Mouse (Mus musculus) yolk sac, embryonic 10.5 days (tissue): ENCODE measurements at regions not wholly inside any gene's neighbourhood (a gene's known extent, or its start where the extent isn't known, plus 50 kb on each side); places are given as distances from the start of the nearest gene placed in this dataset.
"Not testable (repeated sequence)": the region's sequence is repeated elsewhere in the genome, so short reads cannot be mapped to it uniquely, and the experiment has no call there.

Experiments
- DNase-seq: peaks from one replicate; pipeline ENCODE4 v3.0.0-alpha.2; 2017; ENCODE audit warnings: low spot score

DNA sequence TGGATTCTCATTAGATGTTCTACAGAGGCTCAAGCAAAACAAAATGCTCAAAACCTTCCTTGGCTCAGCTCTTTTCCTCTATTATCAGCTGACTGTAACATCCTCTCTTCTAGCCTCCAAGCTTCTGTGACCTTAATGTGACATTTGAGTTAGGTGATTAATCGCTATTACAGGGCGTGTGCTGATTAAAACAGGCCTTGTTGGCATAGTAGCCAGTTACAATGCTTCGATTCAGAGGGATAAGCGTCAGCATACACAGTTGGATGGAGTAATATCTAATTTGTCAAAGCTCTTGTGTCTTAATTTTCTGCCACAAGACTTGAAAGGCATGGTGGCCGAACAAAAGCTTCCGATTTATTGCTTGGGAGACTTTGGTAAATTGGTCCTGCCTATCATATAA is 378.2 kb downstream of the Fbxo8 start:
- no peak for DNase-seq

GRCm38 (mm10) chr8:56932421-56932820 is 381.5 kb downstream of the Fbxo8 start:
- DNase-seq = peak; percentile 35

DNA sequence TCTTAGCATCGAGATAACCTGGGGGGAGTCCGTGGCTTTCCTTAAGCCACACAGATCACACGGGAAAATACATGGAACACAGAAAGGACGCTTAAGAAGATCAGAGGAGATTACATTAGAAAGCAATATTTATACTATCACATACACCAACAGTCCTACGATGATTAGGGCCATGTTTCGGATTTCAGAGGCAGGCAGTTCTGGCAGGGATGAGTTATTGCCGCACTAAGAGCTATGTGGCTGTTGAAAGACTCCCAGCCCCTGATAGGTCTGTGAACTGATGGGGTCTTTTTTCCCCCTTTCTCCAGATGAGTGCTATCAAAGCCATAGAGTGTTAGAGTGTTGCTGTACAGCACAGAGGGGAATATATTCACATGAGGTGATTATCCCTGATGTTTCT is 358.6 kb upstream of the Hand2 start:
- peak; percentile 34 for DNase-seq

DNA sequence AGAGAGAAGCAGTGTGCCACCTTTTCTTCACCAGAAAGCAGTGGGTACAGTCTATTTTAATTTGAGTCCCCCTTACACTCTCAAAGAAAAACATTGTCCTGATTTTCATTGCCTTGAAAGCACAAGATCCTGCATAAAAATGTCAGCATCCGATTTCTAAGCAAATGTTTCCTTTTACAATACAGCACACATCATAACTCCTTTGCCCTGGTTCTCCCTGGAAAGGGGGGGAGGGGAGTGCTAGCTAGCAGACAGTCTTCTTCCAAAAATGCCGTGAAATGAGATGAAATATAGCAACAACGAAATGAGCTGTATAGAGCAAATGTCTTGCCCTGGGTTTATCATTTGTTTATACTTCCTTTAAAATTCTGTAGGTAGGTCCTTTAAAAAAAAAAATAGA is 350.5 kb upstream of the Hand2 start:
- DNase-seq = no peak

DNA sequence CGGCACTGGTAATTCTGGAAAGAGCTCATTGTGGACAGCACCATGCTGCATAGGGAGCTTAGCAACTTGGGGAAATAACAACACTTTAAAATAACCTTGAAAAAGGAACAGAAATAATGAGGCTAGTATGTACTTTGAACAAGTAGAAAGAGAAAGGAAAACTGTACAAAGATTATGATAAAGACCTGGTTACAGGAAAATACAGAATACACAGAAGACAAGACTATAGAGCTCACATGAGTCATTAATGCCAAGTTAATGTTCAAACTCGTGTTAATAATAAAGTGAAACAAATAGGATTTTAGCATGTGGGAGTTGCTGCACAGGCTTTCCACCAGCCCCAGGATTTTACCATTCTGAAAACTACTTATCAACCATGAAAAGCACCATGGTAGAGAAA is 341.8 kb upstream of the Hand2 start:
- DNase-seq = no peak

- DNase-seq = no peak
These were observed 341.4 kb upstream of the Hand2 start for GRCm38 (mm10) chr8:56979416-56979815.

DNA sequence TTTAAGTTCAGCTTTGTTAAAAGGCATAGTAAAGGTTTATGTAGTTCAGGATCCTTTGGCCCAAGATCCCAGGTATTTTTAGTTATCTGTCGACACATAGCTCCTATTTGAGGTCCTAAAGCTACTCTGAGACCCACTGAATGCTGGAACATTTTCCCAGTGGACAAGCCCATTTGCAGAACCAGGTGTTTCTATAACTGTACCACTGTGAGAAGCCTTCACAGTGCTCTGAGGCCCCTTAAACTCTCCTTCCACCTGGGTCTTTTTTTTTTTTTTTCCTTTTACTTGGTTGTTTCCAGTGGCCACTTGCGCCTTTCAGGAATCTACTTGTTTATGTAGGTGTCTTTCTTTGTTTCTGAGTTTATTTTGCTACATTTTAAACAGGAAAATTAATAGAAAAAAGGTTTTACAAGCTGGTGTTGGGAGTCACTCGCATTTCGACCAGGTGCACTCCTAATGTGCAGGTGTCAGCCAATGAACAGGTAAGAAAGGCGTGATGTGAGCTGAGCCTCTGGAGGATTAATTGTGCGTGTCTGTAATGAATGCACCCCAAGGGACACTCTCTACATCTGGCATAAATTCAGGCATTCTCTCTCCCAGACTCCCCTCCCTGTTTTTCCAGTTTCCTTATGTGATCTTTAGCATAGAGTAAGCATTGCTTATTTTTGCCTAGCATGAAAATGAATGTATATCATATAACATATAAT is 310.3 kb upstream of the Hand2 start:
- DNase-seq = no peak

- no peak for DNase-seq
These were observed 306.9 kb upstream of the Hand2 start for GRCm38 (mm10) chr8:57013813-57014320.

DNA sequence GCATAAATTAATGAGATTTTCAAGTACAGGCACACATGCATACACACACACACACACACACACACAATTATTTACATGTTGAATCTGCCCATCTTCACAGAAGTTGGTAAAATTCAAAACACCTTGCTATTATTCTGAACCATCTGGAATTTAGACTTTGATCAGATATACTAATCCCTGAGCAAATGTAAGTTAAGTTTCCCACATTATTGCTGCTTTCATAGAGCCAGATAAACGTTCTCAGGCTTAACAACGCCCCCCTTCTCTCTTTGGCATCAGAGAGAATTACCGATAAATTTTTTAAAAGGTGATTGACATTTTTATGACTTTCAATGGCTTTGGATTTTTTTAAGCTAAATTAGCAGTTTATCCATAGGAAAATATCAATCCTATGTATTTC is 304.5 kb upstream of the Hand2 start:
- DNase-seq = no peak

DNA sequence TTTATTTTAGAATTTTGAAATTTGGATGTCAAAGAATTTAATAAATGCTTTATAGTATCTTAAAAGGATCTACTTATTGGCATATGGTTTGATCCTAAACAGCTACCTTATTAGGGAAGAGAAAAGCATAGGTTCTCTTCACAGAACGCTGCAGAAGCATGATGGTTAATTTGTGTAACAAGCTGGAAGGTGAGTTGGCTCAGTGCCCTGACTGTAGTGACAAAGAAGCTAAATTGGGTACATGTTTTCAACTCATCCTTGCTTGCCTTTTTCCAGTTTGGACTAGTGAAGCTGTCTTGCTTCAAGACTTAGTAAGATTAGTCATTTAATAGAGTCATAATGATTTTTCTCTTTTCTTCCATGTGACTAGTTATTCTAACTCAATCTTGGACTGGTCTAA is 292.7 kb upstream of the Hand2 start:
- DNase-seq = not testable (repeated sequence)

GRCm38 (mm10) chr8:57048490-57048889 is 272.3 kb upstream of the Hand2 start:
- no peak for DNase-seq

- no peak for DNase-seq
These were observed 271.9 kb upstream of the Hand2 start for GRCm38 (mm10) chr8:57048909-57049308.

DNA sequence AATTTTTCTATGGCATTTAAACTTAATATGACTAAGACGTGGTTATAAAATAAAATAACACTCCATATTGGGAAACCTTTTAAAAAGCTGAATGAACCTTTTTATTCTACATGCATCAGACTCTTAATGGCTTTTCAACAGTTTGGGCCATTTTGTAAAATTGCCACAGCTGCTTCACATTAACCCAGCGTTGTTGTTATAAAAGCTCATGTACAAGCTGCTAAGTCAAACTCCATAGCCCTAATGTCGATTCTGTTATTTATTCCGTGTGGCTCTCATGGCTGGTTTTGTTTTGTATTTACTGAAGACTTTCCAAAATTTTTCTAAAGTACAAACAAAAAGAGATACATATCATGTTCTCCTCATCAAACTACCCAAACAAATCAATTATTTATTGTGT is 268.1 kb upstream of the Hand2 start:
- no peak for DNase-seq

GRCm38 (mm10) chr8:57076995-57077394 is 243.8 kb upstream of the Hand2 start:
- no peak for DNase-seq

DNA sequence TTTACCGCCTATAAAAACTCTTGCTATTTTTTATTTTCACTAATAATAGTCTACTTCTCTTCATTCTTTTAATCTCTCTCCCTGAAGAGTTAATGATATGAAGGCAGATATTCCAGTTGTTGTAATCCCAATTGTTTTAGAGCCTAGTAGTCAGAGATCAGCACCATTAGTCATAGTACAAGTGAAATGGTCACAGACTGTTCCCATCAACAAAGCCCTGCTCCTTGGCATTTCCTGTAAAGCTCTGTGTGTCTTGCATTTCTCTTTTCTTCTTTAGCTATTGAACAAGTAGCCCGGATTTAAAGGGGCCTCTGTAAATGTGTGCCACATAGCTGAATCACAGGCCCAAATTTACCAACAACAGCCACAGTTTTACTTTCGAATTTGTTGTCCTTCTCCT is 234.0 kb upstream of the Hand2 start:
- DNase-seq = no peak

DNA sequence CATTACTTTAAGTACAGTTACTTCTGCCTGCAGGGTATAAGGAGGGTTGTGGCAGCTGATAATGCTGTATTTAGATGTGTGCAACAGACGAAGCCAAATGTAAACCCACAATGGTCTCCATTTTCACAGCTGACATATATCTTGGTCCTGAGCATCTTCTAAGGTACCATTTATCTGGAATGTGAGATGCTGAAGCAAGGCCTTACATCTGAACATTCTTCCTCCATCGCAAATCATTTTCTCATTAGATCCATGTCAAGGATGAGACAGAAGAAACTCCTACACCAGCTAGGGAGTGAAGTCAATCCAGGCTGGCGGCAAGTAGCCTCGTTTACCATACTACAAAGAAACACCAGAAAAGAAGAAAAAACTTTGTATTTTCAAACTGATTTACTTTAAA is 228.4 kb upstream of the Hand2 start:
- DNase-seq = no peak

DNA sequence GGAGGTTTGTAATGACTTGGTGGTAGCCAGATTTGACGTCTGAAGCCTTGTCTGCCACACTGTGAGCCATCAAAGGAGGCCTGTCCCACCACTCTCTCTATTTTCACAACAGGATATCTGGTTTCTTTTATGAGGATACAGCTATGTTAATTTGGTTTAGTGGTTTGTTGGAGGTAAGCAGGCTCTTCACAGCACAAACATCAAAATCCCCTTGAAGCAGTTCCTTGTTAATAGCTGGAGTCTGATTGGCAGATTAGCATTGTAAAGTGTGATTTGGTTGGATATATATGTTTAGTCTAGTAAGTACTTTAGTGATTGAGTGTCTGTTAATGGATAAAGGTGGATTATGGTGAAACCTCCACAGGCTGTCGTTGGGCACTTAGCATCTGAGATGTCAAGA is 225.6 kb upstream of the Hand2 start:
- no peak for DNase-seq

DNA sequence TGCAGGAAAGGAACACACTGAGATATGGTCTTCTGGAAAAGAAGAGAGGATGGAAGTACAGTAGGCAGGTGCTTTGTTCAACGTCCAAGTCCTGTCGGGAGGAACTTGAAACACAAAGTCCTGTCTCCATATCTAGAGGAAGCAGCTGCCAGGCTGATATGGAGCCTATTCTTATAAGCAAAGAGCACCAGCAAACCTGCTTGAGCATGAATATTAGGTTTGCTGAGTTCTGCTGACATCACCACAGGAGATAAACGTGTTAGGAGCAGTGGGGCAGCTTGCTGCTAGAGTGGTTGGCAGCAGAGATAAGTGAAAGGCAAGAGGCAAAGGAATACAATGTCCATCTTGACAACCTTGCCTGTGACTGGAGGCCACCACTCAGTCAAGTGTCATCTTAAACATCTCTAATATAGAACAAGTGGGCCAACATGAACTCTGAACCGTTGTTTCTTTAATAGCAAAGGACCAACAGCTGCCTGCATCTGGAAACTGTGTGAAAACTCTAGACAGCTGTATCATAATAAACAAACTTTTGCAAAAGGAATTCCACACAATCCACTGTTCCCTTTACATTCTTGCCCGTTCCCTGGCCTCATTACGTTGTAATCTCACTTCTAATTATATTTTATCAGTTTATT is 209.9 kb upstream of the Hand2 start:
- DNase-seq = not testable (repeated sequence)

- no peak for DNase-seq
These were observed 209.4 kb upstream of the Hand2 start for GRCm38 (mm10) chr8:57111403-57111771.

DNA sequence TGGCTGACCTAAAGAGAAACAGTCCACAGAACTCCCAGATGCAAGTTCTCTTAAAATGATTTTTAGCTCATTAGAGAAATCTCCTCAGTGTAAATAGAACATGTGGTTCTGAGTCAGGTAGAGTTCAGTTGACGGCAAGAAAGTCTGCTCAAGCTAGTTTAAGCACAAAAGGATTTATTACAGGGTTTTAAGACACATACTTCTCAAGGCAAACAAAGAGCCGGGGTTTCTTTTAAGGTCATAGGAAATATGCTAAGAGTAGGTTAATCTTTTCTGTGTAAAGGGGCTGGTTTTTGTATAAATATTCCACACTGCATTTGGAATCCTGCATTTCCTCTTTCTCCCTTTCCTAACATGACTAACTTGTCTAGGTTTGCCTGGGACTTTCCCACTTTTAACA is 206.9 kb upstream of the Hand2 start:
- DNase-seq = no peak

- no peak for DNase-seq
These were observed 205.5 kb upstream of the Hand2 start for GRCm38 (mm10) chr8:57115303-57115702.

DNA sequence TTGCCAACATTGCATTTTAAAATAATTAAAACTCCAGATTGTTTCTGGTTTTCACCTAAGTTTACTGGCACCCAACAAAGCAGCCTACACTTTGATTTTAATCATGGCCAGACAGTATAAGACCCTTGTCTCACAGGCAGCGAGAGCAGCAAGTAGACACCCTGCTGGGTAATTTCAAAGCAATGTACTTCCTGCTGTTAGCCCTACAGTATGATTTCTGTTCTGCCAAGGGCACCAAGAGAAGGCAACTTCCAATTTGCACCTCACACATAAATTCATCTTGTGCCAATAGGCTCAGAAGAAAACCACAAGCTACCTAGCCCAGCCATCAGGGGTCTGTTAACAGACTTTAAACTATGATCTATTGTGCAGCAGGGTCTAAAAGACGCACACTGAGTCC is 186.7 kb upstream of the Hand2 start:
- DNase-seq = no peak

DNA sequence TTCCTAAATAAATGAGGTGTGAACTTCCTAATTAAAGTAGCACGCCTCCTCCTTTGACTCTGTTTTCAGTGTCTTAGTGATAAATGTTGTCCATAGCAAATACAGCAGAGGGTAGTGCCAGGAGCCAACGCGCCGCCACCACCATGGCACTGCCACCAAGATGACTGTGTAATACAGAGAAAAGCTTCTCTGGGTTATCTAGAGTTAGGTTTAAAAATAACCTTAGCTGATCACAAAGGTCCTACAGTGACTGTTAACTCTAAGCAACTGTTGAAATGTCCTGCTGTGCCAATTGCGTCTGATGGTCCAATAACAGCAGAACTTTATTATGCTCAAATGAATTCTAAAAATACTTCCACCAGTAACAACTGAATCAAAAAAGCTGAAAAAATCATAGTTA is 186.1 kb upstream of the Hand2 start:
- DNase-seq = no peak

- DNase-seq = no peak
These were observed 172.7 kb upstream of the Hand2 start for GRCm38 (mm10) chr8:57148036-57148435.
